ENCODE assay signal across 22 mouse cellular contexts in genomic region chr6:7671429-7671828, GRCm38 (mm10).
"Had no signal": no experiment of that assay in that cellular context is flagged by ENCODE, and none has a peak within 500 bp of the region (broad histone marks: within the 10 kb centered on the region; RNA-seq: fewer than 3 reads in every experiment).

No protein-coding gene starts in this region.

- H3K36me3 ChIP-seq: kidney, embryonic 15.5 days; neural tube, embryonic 12.5 days; stomach, embryonic 15.5 days had no signal

- DNase-seq: kidney, adult 11 months; kidney, adult 8-10 months; kidney, postnatal 10 days; kidney, postnatal 36 days; layer of hippocampus, postnatal 36 days; lung, adult 2 months; lung, postnatal 14 days; lung, postnatal 4 days; midbrain, embryonic 14.5 days; right cerebral cortex, adult 18-20 months; right cerebral cortex, postnatal 14 days; right cerebral cortex, postnatal 4 days; spleen, adult 18-20 months; thymus, postnatal 25 days had no signal

- H3K4me2 ChIP-seq: kidney, embryonic 15.5 days; liver, embryonic 15.5 days; midbrain, embryonic 11.5 days; neural tube, embryonic 12.5 days; neural tube, embryonic 15.5 days; stomach, embryonic 15.5 days had no signal

- H3K27me3 ChIP-seq: kidney, embryonic 15.5 days; liver, embryonic 15.5 days; neural tube, embryonic 12.5 days; neural tube, embryonic 15.5 days; stomach, embryonic 15.5 days had no signal

- H3K27ac ChIP-seq: kidney, embryonic 15.5 days; left cerebral cortex, adult 2 months; liver, embryonic 15.5 days; neural tube, embryonic 12.5 days; neural tube, embryonic 15.5 days; stomach, embryonic 15.5 days had no signal

- H3K4me3 ChIP-seq: kidney, embryonic 15.5 days; left cerebral cortex, adult 2 months; liver, embryonic 15.5 days; megakaryocyte, embryonic 14.5 days; neural tube, embryonic 12.5 days; neural tube, embryonic 15.5 days; stomach, embryonic 15.5 days had no signal

- H3K9me3 ChIP-seq: kidney, embryonic 15.5 days; liver, embryonic 15.5 days; megakaryocyte, embryonic 14.5 days; neural tube, embryonic 12.5 days; neural tube, embryonic 15.5 days; stomach, embryonic 15.5 days had no signal

- H3K4me1 ChIP-seq: kidney, embryonic 15.5 days; liver, embryonic 15.5 days; neural tube, embryonic 12.5 days; neural tube, embryonic 15.5 days; stomach, embryonic 15.5 days had no signal

- H3K9ac ChIP-seq: kidney, embryonic 15.5 days; liver, embryonic 15.5 days; neural tube, embryonic 12.5 days; neural tube, embryonic 15.5 days; stomach, embryonic 15.5 days had no signal
